Mouse (Mus musculus): ENCODE measurements at regions not wholly inside any gene's neighbourhood (a gene's known extent, or its start where the extent isn't known, plus 50 kb on each side); places are given as distances from the start of the nearest gene placed in this dataset.

GRCm38 (mm10) chr16:76122172-76123020 lies 100.3 kb upstream of the Samsn1 start:
- peak; percentile 78 for TF ChIP-seq GATA1 (IDR thresholded peaks at IDR 0.05; ENCODE audit: low read length)

GRCm38 (mm10) chr16:76120712-76121111 lies 98.6 kb upstream of the Samsn1 start:
- TF ChIP-seq GATA1 (IDR thresholded peaks at IDR 0.05; ENCODE audit: low read length) = no peak

- TF ChIP-seq GATA1 (IDR thresholded peaks at IDR 0.05; ENCODE audit: low read length) = no peak
Measured at GRCm38 (mm10) chr16:76110383-76110782, 88.3 kb upstream of the Samsn1 start.

- no peak for TF ChIP-seq GATA1 (IDR thresholded peaks at IDR 0.05; ENCODE audit: low read length)
Measured at GRCm38 (mm10) chr16:76108464-76108863, 86.4 kb upstream of the Samsn1 start.

- no peak for TF ChIP-seq GATA1 (IDR thresholded peaks at IDR 0.05; ENCODE audit: low read length)
Measured at GRCm38 (mm10) chr16:76104673-76105072, 82.6 kb upstream of the Samsn1 start.

- TF ChIP-seq GATA1 (IDR thresholded peaks at IDR 0.05; ENCODE audit: low read length) = no peak
Measured at GRCm38 (mm10) chr16:76101773-76102172, 79.7 kb upstream of the Samsn1 start.

GRCm38 (mm10) chr16:76097808-76098207 lies 75.7 kb upstream of the Samsn1 start:
- TF ChIP-seq GATA1 (IDR thresholded peaks at IDR 0.05; ENCODE audit: low read length) = no peak

GRCm38 (mm10) chr16:76096363-76096762 lies 74.3 kb upstream of the Samsn1 start:
- TF ChIP-seq GATA1 (IDR thresholded peaks at IDR 0.05; ENCODE audit: low read length) = no peak

- no peak for TF ChIP-seq GATA1 (IDR thresholded peaks at IDR 0.05; ENCODE audit: low read length)
Measured at GRCm38 (mm10) chr16:76085363-76085762, 63.3 kb upstream of the Samsn1 start.

GRCm38 (mm10) chr16:76082465-76082864 lies 60.4 kb upstream of the Samsn1 start:
- no peak for TF ChIP-seq GATA1 (IDR thresholded peaks at IDR 0.05; ENCODE audit: low read length)

GRCm38 (mm10) chr16:76079761-76080502 lies 57.9 kb upstream of the Samsn1 start:
- TF ChIP-seq GATA1 (IDR thresholded peaks at IDR 0.05; ENCODE audit: low read length) = no peak

- no peak for TF ChIP-seq GATA1 (IDR thresholded peaks at IDR 0.05; ENCODE audit: low read length)
Measured at GRCm38 (mm10) chr16:76078219-76078618, 56.1 kb upstream of the Samsn1 start.

- no peak for TF ChIP-seq GATA1 (IDR thresholded peaks at IDR 0.05; ENCODE audit: low read length)
Measured at GRCm38 (mm10) chr16:76076231-76076630, 54.1 kb upstream of the Samsn1 start.
